Mouse (Mus musculus): ENCODE measurements around the gene Elmo3.
"Not testable (repeated sequence)": the region's sequence is repeated elsewhere in the genome, so short reads cannot be mapped to it uniquely, and the experiment has no call there.

Gene Elmo3

DNA sequence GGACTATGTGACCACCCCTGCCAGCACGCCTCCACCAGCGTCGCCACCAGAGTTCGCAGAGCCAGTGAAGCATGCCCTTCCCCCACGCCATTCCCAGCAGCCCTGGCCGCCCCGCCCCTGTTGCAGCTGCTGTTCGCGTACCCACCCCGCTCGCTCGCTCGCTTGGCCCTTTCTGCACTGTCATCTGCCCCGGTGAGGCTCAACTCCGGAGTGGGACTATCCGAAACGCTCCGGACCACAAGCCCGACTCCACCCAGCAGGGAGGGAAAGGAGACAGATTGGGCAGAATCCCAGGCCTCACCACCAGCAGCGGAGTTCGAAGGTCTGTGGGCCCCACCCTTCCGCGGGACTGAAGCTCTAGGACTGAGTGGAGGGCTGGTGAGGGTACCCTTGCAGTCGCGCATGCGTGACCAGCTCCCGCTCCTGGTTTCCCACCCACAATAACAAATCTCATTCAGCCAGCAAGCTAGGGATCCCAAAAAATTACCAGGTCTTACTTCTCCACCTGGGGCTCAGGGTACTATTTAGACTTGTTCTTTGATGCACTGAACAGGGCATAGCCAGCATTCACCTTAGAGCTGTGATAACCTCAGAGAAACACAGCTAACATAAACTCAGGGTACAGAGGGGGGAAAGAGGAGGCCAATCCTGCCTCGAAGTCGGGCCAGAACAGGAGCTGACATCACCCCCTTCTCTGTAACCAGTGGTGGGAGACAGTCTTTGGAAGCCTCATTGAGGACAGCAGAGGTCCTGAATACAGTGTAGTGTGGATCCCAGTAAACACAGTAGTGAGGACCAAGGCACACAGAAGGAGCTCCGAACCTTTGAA lies 28.9 kb upstream of the Elmo3 start:
- in situ Hi-C loops (cut with MseI, MboI), result no loop called here

DNA sequence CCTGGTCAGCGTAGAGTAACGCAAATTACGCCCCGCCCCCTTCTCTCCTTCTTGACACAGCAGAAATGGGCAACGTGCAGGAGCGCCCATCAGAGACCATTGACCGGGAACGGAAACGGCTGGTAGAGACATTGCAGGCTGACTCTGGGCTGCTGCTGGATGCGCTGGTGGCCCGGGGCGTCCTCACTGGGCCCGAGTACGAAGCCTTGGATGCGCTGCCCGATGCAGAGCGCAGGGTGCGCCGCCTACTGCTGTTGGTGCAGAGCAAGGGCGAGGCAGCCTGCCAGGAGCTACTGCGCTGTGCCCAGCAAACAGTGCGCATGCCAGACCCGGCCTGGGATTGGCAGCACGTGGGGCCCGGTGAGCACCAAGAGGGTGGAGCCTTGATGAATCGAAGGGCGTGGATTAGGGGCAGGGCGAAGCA lies 26.5 kb upstream of the Elmo3 start:
- in situ Hi-C loops (cut with MseI, MboI), result no loop called here

- in situ Hi-C loops (cut with MseI, MboI), result no loop called here
These were observed 24.8 kb upstream of the Elmo3 start for GRCm38 (mm10) chr8:105280567-105280966.

DNA sequence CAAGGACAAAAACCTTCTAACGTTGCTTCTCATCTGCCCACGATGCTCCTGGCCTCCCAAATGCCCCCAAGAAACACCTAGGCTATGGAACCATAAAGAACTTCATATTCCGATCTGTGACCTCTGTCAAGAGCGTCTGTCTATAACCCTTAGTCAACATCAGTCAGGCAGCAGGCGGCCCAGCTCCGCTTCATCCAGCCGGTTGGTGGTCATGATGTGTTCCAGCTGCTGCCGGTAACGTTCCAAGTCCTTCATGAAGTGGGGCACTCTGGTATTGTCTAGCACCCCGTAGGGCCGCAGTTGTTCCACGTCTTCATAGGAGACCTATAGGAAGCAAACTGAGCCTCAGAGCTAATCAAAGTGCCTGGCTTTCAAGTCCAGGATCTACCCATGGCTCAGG lies 23.6 kb upstream of the Elmo3 start:
- in situ Hi-C loops (cut with MseI, MboI), result no loop called here

DNA sequence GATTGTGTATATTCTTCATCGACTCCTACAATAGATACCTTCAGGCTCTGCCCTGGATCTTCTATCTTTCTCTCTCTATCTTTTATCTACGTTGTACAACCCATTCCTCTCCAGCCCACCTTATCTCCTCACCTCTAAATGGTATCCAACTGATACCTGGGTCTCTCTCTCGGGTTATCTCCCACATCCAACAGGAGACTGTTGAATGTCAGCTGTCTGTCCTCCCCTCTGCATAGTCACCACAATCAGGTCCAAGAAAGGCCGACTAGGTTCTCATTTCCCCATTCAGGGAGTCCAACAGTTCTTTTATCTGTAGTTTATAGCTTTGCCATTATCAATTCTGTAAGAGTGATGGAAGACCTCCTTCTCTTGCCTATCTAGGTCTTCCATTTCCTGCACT lies 23.2 kb upstream of the Elmo3 start:
- in situ Hi-C loops (cut with MseI, MboI), result no loop called here

GRCm38 (mm10) chr8:105283074-105283473 lies 22.3 kb upstream of the Elmo3 start:
- in situ Hi-C loops (cut with MseI, MboI), result no loop called here

DNA sequence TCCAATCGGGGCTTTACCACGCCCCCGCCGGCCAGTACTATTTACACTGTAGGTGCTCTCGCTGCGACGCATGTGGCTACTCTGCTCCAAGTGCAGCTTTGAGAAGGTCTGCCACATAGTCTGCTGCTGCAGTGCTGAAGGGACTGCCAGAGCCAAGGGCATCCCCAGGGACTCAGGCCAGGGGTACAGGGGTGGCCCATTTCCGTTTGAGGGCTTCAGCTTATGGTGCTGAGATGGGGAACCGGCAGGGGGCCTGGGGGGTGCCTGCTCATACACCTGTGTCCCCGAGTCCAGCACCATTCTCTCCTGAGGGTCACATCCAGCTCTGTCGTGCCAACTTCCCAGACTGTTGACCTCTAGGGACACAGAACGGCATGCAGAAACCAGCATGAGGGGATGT lies 19.9 kb upstream of the Elmo3 start:
- in situ Hi-C loops (cut with MseI, MboI), result no loop called here

DNA sequence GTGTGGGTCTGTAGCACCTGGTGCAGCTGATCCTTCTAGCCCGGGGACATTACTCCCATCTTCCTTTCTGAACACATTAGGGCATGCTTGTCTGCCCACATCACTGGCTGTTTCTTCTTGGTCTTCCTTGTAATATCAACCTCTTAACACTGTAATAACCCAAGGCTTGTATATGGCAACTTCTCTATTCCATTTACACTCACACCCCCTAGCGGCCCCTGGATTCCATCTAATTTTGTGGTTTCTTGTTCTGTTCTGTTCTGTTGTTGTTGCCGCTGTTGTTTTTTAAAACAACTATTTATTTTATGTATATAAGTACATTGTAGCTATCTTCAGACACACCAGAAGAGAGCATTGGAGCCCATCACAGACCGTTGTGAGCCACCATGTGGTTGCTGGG lies 18.5 kb upstream of the Elmo3 start:
- in situ Hi-C loops (cut with MseI, MboI), result no loop called here

DNA sequence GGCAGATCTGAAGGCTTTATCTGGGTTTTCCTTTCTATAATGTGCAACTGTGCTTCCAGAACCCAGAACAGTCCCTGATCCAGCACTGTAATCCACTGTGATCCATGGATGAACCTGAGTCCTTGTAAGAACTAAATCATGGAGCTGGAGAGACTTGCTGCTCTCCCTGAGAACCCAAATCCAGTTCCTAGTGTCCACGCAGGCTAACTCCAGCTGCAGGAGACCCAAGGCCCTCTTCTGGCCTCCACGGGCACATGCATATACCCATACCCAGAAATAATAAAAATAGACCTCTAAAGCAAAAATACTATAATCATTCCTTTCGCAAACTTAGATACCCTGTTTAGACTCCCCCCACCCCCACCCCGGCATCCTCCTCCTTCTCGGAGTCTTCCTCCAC lies 17.2 kb upstream of the Elmo3 start:
- in situ Hi-C loops (cut with MseI, MboI), result no loop called here

DNA sequence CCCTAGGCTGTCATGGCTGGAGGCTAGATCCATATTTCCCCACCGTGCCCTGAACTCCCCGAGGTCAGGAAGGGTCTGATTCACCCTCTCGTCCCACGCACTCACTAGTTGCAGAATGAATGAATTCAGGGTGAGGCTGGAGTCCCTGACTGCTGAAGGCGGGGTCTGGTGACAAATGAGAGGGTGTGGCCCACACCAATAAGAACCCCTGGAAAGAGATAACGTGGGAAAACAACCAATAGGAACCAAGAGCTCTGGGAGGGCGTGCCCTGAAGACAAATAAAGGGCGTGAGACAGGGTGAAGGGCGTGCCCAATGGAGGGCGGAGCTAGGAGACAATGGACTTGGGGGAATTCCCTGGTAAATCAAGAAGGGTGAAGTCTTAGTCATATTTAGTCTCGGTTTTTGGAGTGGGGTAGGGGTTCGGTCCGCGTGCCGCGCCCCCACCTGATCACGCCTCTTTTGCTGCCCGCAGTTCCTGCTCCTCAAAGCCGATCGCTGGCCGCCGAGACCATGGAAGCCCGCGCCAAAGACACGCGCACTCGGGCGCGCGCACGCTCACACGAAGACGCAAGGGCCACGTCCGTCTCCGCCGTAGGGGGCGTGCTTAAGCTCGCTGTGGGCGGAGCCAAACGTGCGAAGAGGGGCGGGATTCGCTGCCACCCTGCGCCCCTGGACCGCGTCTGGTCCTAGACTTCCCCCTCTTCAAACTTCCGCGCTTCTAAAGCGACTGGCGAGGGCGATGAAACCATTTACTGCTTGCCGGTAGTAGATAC lies 16.3 kb upstream of the Elmo3 start:
- in situ Hi-C loops (cut with MseI, MboI), result no loop called here

GRCm38 (mm10) chr8:105289805-105290460 lies 15.5 kb upstream of the Elmo3 start, which contains the start of gene 4931428F04Rik:
Gene 4931428F04Rik (minus strand): TSS chr8:105289864.
- in situ Hi-C loops (cut with MseI, MboI), result no loop called here

DNA sequence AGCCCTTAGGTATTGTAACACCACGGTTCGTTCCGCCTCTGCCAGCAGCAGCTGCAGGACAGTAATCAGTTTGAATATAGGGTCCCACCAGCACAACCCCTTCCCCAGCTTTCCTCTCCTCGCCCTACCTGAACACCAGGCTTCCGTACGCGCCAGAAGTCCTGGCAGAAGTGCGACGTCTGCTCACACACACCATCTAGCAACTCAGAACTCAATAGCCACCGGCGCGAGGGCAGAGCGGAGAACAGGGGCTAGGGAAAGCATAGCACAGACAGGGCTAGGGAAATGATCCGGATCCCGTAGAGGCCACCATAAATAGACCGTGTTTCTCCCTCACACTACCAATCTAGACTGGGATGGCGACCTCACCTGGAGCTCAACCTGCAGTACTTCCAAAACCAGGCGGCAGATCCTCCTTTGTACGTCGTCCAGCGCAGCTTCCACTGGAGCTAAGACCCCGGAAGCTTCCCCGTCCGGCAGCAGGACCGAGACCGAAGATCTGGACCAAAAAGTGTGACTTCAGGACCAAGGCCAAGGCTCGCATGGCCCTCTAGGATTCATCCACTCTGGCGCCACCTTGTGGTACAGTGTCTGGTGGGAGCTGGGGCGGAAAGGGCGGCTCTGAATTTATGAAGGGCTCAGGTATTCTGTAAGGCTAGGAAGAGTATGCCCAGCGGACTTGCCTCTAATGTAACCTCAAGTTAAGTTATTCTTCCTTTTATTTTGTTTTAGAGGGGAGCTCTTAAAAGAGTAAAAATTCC lies 14.7 kb upstream of the Elmo3 start:
- in situ Hi-C loops (cut with MseI, MboI), result no loop called here

DNA sequence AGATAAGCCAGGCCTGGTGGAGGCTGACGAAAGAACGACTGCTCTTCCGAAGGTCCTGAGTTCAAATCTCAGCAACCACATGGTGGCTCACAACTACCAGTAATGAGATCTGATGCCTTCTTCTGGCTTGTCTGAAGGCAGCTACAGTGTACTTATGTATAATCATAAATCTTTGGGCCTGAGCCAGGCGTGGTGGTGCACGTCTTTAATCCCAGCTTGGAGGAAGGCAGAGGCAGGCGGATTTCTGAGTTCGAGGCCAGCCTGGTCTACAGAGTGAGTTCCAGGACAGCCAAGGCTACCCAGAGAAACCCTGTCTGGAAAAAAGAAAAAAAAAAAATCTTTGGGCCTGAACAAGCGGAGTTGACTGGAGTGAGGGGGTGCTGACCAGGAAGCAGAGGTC lies 14.0 kb upstream of the Elmo3 start:
- in situ Hi-C loops (cut with MseI, MboI), result not testable (repeated sequence)

DNA sequence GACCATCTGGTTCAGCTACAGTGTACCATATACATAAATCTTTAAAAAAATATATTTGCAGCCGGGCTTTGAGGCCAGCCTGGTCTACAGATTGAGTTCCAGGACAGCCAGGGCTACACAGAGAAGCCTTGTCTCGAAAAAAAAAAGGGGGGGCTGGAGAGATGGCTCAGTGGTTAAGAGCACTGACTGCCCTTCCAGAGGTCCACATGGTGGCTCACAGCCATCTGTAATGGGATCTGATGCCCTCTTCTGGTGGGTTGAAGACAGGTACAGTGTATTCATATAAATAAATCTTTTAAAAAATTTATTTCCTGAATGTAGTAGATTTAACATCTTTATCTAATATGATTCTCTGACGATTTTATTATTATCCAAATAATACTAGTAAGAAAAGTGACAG lies 13.6 kb upstream of the Elmo3 start:
- in situ Hi-C loops (cut with MseI, MboI), result not testable (repeated sequence)

DNA sequence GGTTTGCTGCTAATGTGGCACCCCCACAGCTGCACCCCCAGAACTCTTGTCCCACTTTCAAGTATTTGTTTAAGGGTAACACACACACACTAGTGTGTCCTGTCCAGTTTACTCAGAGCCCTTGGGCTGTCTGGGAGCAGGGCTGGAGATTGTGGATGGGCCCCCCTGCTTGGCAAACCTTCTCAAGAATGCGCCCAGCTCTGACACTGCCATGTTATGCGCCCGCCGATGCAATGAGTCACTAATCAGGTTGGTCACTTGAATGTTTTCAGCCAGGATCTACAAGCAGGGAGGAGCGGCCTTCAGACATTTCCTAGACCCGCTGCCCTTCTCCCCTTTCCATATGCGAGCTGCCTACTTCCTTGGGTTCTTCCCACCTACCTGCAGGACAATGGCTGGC lies 12.9 kb upstream of the Elmo3 start:
- in situ Hi-C loops (cut with MseI, MboI), result no loop called here

GRCm38 (mm10) chr8:105293405-105293804 lies 12.0 kb upstream of the Elmo3 start:
- in situ Hi-C loops (cut with MseI, MboI), result no loop called here

DNA sequence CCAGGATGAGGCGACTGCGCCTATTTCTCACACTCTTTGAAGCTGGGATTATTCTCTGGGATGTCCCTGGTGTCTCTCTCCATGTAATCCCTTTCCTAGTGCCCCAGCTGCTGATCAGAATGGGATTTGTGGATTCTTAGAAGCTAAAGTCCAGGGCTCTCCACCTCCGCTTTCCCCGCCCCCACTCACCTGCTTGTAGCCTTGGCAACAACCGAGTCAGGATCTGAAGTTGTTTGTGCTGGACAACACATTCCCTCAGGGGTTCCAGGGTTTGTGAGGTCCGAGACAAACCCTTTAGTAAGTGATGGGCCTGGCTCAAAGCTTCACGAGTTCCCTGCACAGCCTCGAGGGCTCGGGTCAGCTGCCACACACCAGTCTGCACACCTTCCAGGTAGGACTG lies 10.6 kb upstream of the Elmo3 start:
- in situ Hi-C loops (cut with MseI, MboI), result no loop called here

- in situ Hi-C loops (cut with MseI, MboI), result no loop called here
These were observed 10.1 kb upstream of the Elmo3 start for GRCm38 (mm10) chr8:105295256-105295655.

GRCm38 (mm10) chr8:105295895-105296573 lies 9.4 kb upstream of the Elmo3 start, which contains the start of gene Exoc3l:
Gene Exoc3l (minus strand): TSS chr8:105296101.
- in situ Hi-C loops (cut with MseI, MboI), result no loop called here

GRCm38 (mm10) chr8:105297511-105298192 lies 7.7 kb upstream of the Elmo3 start, which contains the start of gene E2f4:
Gene E2f4 (plus strand): TSS chr8:105297663.
- in situ Hi-C loops (cut with MseI, MboI), result no loop called here

All from mouse trophoblast stem cell (cell line).